Mouse (Mus musculus) midbrain, embryonic 14.5 days (tissue): ENCODE results near the gene Fem1a. TPM values are rescaled to one million over a fixed set of nuclear protein-coding genes. Genes with fewer than 3 reads are reported as not detected.

Source experiments
- ATAC-seq: fragments of 200-750 bp; cut with Nextera tagmentation; 2 replicates; pipeline ENCODE4 v1.8.0; 2017; ENCODE audit warnings: moderate number of reproducible peaks, moderate library complexity; ENCODE audit not compliant: low FRiP score, low TSS enrichment
- DNase-seq: peaks from one replicate; pipeline ENCODE4 v3.0.0-alpha.2; 2015
- H3K27ac ChIP-seq: fragments of 300-500 bp; sonication (generic); replicated peaks from 2 replicates; pipeline ENCODE4 v1.5.1; 2014; ENCODE audit warnings: mild to moderate bottlenecking, low read depth, low read length, moderate library complexity
- H3K27me3 ChIP-seq: fragments of 300-500 bp; sonication (generic); 2 replicates; pipeline ENCODE4 v1.6.1; 2014; ENCODE audit warnings: low read length, control low read depth, mixed read lengths; ENCODE audit not compliant: control insufficient read depth, insufficient read depth
- H3K36me3 ChIP-seq: fragments of 300-500 bp; sonication (generic); 2 replicates; pipeline ENCODE4 v1.6.1; 2014; ENCODE audit warnings: low read length, control low read depth; ENCODE audit not compliant: control insufficient read depth, insufficient read depth
- H3K4me1 ChIP-seq: fragments of 300-500 bp; sonication (generic); 2 replicates; pipeline ENCODE4 v1.6.1; 2014; ENCODE audit warnings: mild to moderate bottlenecking, antibody characterized with exemption, low read length, control low read depth; ENCODE audit not compliant: control insufficient read depth, insufficient read depth
- H3K4me2 ChIP-seq: fragments of 300-500 bp; sonication (generic); 2 replicates; pipeline ENCODE4 v1.6.1; 2014; ENCODE audit warnings: mild to moderate bottlenecking, low read length, moderate library complexity
- H3K4me3 ChIP-seq: fragments of 300-500 bp; sonication (generic); replicated peaks from 2 replicates; pipeline ENCODE4 v1.5.1; 2014; ENCODE audit warnings: low read depth, low read length
- H3K9ac ChIP-seq: fragments of 300-500 bp; sonication (generic); replicated peaks from 2 replicates; pipeline ENCODE4 v1.6.1; 2014; ENCODE audit warnings: mild to moderate bottlenecking, low read length, moderate library complexity
- H3K9me3 ChIP-seq: fragments of 300-500 bp; sonication (generic); 2 replicates; pipeline ENCODE4 v1.6.1; 2016; ENCODE audit warnings: low read length, control low read depth, mixed read lengths; ENCODE audit not compliant: control insufficient read depth
- whole genome bisulfite sequencing: fragments of 180-500 bp; shearing (Covaris S2); extraction: QIAGEN DNeasy Blood & Tissue Kit; methylation state at CpG from one replicate; pipeline ENCODE4 v1.1.7; 2014; 5-methylcytosine and 5-hydroxymethylcytosine counted together
- polyA plus RNA-seq: library from polyadenylated mRNA; unstranded; fragments of >200 nt; fragmentation: Nextera tagmentation; extraction: Ambion mirVana; gene quantifications from 2 replicates; pipeline ENCODE4 v1.2.1, GENCODE M21; 2014

The Fem1a gene
- polyA plus RNA-seq, 1 experiment from 2014 or later, result 21.4 TPM

DNA sequence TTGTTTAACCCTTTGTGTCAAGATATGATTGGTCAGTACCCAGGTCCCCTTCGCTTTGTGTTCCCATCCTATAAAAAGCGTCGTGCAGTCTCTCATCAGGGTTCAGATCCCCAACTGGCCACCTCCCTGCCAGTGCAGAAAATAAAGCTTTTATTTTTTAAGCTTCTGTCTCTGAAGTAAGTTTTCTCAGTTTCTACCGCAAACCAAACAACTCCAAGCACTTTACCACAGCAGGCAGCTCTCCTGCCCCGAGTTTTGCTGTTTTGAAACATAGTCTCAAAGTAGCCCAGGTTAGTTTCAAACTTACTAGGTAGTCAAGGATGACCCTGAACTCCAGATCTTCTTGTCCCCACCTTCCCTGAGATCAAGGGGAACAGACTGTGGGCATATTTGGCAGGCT, 21.7 kb downstream of the Fem1a start:
- WGBS, result 95% methylated on average over 5 of the region's 5 CpGs
- Histone ChIP-seq H3K9ac (no peak overlapping the region), H3K27me3 (no peaks in the 10 kb centered on the region), H3K9me3 (no peaks in the 10 kb centered on the region), H3K36me3 (no peaks in the 10 kb centered on the region), H3K4me3 (no peak overlapping the region), H3K27ac (no peak overlapping the region), H3K4me1 (0 out of 2 replicates have a peak, but pooled peaks cover 5% of the 10 kb centered on the region), H3K4me2 (no peak overlapping the region)
- no peak for DNase-seq
- ATAC-seq, result no peak

DNA sequence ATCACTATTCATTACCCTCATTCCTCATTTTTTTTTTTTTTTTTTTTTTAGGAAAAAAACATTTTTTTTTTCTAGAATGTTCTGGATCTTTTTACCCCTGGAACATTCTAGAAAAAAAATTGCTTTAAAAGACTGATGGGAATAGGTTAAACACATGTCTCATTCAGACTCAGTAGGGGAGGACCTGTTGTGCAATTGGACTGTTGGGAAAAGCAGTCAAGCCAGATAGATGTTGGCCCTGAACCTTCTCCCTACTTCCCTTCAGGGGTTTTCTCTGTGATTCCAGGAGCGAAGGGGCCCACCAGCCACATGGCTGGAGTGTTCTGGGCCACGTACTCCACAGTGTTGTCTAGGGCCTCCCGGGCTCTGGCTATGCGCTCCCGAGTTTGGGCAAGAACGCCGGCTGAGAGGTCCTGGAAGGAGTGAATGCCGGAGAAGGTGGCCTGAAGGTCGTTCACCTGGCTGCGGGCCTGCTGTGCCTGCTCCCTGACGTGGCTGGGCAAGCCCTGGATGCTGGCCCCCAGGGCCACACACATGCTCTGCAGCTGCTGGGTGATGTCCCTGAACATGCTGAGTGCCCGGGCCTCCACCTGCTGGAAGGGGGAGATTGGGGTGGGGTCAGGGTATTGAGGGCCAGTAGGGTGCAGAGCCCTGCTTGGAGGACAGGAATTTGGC, 23.0 kb downstream of the Fem1a start:
- 97% methylated on average over 12 of the region's 12 CpGs for WGBS

GRCm38 (mm10) chr17:56281193-56281592, 24.6 kb downstream of the Fem1a start:
- Histone ChIP-seq H3K27me3 (no peaks in the 10 kb centered on the region), H3K9ac (no peak overlapping the region), H3K9me3 (no peaks in the 10 kb centered on the region), H3K4me3 (no peak overlapping the region), H3K27ac (no peak overlapping the region), H3K36me3 (no peaks in the 10 kb centered on the region), H3K4me1 (0 out of 2 replicates have a peak, but pooled peaks cover 5% of the 10 kb centered on the region), H3K4me2 (no peak overlapping the region)
- 91% methylated on average over 12 of the region's 12 CpGs for WGBS
- DNase-seq, result no peak
- no peak for ATAC-seq

More for the DNA sequence above, 23.0 kb downstream of the Fem1a start:
- H3K4me1 ChIP-seq, result 0 out of 2 replicates have a peak, but pooled peaks cover 5% of the 10 kb centered on the region
- H3K27ac ChIP-seq, result no peak overlapping the region
- ATAC-seq, result no peak
- no peak for DNase-seq
- no peak overlapping the region for H3K4me2 ChIP-seq
- no peaks in the 10 kb centered on the region for H3K36me3 ChIP-seq
- no peak overlapping the region for H3K4me3 ChIP-seq
- no peaks in the 10 kb centered on the region for H3K9me3 ChIP-seq
- no peak overlapping the region for H3K9ac ChIP-seq
- no peaks in the 10 kb centered on the region for H3K27me3 ChIP-seq

DNA sequence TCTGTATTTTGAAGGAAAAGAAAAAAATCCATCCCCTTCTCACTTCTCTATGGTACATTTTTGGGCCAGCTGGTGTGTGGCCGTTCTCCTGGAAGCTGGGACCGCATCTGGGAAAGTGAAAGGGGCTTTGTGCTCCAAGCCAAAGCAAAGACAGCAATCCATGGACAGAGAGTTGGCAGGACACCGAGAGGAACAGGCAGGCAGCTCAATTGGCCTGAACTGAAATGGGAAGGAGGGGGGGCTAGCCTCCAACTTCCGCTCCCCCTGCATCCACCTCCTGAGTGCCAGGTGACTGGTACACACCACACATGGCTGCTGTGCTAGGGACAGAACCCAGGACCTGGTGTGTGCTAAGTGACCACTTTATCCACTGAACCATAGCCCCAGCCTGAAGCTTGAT, 26.2 kb downstream of the Fem1a start:
- WGBS, result 91% methylated on average over 4 of the region's 4 CpGs
- ATAC-seq, result no peak

DNA sequence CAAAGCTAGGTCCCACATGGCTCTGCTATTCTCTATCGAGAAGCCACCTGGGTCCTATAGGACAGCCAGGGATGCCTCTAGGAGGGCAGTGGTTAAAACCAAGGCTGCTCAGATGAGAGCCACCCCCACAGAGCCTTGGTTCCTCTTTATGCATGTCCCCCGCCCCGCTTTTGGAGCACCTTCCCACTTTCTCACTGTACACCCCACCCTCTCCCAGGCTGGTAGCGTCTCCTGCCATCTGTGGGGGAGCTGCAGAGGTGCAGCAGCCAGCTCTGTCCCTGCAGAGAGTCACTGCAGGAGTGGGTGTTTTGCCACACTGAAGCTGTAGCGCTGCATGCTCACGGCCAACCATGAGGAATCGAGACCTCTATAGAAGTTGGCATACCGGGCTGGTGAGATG, 26.7 kb downstream of the Fem1a start:
- H3K4me2 ChIP-seq, result no peak overlapping the region
- no peaks in the 10 kb centered on the region for H3K9me3 ChIP-seq
- no peak overlapping the region for H3K4me3 ChIP-seq
- no peak overlapping the region for H3K9ac ChIP-seq
- H3K27ac ChIP-seq, result no peak overlapping the region
- no peaks in the 10 kb centered on the region for H3K4me1 ChIP-seq
- H3K27me3 ChIP-seq, result no peaks in the 10 kb centered on the region
- WGBS, result 94% methylated on average over 8 of the region's 8 CpGs
- H3K36me3 ChIP-seq, result no peaks in the 10 kb centered on the region
- ATAC-seq (no peak), DNase-seq (no peak)

More for the DNA sequence above, 26.2 kb downstream of the Fem1a start:
- Histone ChIP-seq H3K36me3 (no peaks in the 10 kb centered on the region), H3K27ac (no peak overlapping the region), H3K27me3 (no peaks in the 10 kb centered on the region), H3K4me3 (no peak overlapping the region), H3K4me1 (no peaks in the 10 kb centered on the region), H3K9me3 (no peaks in the 10 kb centered on the region), H3K4me2 (no peak overlapping the region), H3K9ac (no peak overlapping the region)
- DNase-seq, result no peak

DNA sequence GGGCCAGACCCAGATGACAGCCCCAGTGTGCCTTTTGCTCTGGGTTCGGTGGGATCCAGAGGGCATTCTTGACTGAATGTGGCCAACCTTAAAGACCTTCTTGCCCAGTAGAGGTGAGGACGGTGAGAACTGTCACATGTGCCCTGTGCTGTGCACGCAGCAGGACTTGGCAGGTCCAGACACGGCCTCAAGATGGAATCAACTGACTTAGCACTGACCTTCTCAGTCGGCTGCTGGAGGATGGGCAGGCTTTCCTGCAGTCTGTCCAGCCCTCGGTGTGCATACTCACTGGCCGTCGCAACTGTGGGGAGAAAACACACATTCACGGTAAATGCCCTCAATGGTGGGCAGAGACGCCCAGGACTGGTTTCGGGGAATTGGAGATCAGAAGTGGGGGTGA, 29.4 kb downstream of the Fem1a start:
- Histone ChIP-seq H3K9me3 (no peaks in the 10 kb centered on the region), H3K27me3 (no peaks in the 10 kb centered on the region), H3K27ac (no peak overlapping the region), H3K4me2 (no peak overlapping the region), H3K4me1 (peaks cover 17% of the 10 kb centered on the region), H3K36me3 (no peaks in the 10 kb centered on the region), H3K4me3 (no peak overlapping the region), H3K9ac (no peak overlapping the region)
- WGBS, result 93% methylated on average over 11 of the region's 11 CpGs
- DNase-seq, result no peak
- no peak for ATAC-seq

- no peak for DNase-seq
- H3K4me2 ChIP-seq, result no peak overlapping the region
Observed at GRCm38 (mm10) chr17:56287830-56288229, 31.2 kb downstream of the Fem1a start.

DNA sequence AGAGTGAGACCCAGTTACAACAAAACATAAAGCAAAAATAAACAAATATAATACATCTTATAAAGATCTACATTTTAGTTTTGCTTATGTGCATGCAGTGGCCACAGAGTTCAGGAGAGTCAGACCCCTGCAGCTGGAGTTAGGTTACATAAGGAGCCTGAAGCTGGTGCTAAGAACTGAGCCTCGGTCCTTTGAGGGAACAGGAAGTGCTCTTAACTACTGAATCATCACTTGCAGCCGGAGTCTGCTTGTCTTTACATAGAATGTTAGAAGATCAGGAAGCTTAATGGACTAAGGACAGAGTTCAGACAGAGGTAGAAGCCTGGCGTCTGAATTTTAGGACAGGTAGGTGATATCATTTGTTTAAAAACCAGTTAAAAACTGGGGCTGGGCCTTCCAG, 32.3 kb downstream of the Fem1a start:
- DNase-seq (no peak), ATAC-seq (no peak)
- Histone ChIP-seq H3K27me3 (no peaks in the 10 kb centered on the region), H3K4me2 (peak overlapping the region; percentile 33), H3K36me3 (no peaks in the 10 kb centered on the region), H3K4me3 (no peak overlapping the region), H3K9me3 (no peaks in the 10 kb centered on the region), H3K9ac (no peak overlapping the region), H3K4me1 (peaks cover 22% of the 10 kb centered on the region), H3K27ac (peak overlapping the region; percentile 62)
- 42% methylated on average over 3 of the region's 3 CpGs for WGBS

More at GRCm38 (mm10) chr17:56287830-56288229, 31.2 kb downstream of the Fem1a start:
- Histone ChIP-seq H3K9ac (no peak overlapping the region), H3K4me3 (no peak overlapping the region), H3K4me1 (peaks cover 22% of the 10 kb centered on the region), H3K36me3 (no peaks in the 10 kb centered on the region), H3K27me3 (no peaks in the 10 kb centered on the region), H3K9me3 (no peaks in the 10 kb centered on the region), H3K27ac (no peak overlapping the region)
- 72% methylated on average over 3 of the region's 3 CpGs for WGBS
- no peak for ATAC-seq
